Mouse (Mus musculus): ENCODE results near the gene Trappc3l.

Trappc3l gene

DNA sequence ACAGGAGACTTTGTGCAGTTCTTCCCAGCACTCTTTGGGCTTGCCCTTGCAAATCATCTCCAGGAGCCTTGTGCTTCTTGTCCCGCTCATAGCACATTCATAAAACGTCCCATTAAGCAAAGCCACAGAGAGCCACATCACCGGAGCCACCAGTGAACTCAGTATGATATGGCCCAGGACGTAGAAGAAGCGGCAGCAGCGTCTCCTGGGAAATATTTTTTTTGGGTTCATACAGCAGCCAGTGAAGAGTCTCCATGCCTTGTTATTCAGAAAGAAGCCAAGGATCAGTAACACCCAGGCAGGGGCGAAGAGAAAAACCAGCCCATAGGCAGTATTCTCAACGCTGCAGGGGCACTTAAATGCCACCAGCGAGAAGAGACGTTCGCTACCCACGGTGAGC, 58.6 kb downstream of the Trappc3l start:
- DNase-seq = no peak

DNA sequence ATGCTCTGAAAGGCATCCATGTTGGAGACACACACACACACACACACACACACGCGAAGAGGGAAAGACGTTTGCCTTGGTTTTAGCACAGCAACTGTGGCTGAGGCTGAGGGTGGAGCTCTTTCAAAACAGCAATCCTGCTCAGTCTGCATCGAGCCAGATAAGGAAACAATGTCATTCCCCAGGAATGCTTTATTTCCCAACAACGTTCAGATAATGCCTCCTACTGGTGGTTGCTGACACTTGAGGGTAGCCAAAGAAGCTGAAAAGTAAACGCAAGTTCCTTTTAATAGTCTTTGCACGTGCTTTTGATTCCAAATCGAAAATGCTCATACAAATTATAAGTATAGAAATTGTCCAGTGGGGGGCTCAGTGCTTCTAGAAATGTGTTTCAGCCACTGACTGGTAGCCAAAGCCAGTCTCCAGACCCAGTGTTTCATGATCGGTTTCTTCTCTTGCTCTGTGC, 59.1 kb downstream of the Trappc3l start, which contains the start of gene Calhm5:
Gene Calhm5, minus strand, starts transcription at position 102 of the 466 bp plus-strand sequence.
- DNase-seq = peak; percentile 8

DNA sequence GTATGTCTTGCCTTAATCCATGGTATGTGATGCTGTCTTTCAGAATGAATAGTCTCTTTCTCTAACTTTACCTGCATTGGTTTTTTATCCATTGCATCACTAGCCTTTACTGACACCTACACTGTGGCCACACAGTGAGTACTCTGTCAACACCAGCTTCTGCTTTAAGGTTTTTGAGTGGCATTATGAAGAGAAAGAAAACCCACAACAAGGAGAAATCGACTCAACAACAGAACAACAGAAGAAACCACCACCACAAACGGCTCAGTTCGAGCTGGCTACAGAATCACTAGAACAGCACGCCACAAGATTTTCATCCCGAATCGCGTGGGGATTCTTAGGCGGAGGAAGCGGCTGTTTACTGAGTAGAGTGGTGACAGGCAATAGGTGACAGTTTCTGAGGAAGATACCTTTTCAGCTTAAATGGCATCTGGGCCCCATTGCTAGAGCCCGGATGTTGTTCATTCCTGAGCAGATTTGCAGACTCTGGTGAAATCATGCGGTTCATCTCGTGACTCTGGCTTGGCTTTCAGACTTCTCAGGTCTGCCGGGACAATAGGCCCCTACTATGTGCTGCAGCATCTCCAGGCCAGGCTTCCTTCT, 73.6 kb downstream of the Trappc3l start:
- no peak for DNase-seq

DNA sequence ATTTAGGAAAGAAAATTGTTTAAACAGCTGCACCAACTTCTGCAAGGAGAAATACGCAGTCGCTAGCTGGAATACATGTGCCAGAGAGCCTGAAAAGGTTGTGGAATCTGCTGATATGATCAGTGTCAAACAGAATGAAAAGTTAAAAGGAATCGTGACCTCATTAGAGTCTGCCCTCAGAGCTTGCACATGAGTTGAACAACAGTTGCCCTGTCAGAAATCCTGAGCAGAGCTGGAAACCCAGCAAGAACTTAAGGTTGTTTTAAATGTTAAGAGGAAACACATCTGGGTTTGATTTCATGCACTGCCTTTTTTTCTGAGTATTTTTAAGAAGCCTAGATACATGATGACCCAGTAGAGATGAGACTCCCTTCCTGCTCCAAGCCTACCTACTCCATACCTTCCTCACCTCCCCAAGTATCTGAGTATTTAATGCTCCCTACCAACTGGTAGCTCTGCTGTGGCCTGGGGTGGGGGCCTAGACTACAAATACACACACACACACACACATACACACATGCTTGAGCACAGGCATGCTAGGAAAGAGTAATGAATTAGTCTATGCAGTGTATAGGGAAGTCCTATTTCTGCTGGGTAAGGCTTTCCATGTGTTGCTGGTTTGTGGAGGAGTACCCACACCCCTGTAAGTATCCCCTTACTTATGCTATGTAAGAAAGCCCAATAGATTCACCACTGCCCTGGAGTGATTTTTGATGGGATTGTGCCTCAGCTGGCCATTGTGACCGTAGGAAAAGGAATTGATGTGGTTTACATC, 74.8 kb downstream of the Trappc3l start:
- no peak for DNase-seq

DNA sequence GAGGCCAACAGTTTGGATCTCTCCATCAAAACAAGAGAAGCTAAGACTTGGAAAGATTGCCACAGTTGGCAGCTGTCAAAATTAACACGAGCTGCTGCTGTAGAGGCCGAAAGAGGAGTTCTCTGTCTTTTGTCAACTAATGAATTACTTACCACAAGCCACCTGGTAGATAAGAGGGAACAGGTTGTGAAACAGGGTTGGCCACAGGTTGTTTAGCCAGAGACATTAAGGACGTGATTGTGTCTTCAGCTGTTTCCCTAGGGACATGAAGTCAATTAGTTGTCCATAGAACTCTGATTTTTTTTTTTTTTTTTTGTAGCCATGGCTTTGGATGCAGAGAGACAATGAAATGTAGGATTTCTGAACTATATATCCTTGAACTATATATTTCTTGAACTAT, 79.7 kb downstream of the Trappc3l start:
- no peak for DNase-seq

GRCm38 (mm10) chr10:34117770-34118169, 80.4 kb downstream of the Trappc3l start:
- no peak for DNase-seq

GRCm38 (mm10) chr10:34118421-34118820, 81.0 kb downstream of the Trappc3l start:
- no peak for DNase-seq

DNA sequence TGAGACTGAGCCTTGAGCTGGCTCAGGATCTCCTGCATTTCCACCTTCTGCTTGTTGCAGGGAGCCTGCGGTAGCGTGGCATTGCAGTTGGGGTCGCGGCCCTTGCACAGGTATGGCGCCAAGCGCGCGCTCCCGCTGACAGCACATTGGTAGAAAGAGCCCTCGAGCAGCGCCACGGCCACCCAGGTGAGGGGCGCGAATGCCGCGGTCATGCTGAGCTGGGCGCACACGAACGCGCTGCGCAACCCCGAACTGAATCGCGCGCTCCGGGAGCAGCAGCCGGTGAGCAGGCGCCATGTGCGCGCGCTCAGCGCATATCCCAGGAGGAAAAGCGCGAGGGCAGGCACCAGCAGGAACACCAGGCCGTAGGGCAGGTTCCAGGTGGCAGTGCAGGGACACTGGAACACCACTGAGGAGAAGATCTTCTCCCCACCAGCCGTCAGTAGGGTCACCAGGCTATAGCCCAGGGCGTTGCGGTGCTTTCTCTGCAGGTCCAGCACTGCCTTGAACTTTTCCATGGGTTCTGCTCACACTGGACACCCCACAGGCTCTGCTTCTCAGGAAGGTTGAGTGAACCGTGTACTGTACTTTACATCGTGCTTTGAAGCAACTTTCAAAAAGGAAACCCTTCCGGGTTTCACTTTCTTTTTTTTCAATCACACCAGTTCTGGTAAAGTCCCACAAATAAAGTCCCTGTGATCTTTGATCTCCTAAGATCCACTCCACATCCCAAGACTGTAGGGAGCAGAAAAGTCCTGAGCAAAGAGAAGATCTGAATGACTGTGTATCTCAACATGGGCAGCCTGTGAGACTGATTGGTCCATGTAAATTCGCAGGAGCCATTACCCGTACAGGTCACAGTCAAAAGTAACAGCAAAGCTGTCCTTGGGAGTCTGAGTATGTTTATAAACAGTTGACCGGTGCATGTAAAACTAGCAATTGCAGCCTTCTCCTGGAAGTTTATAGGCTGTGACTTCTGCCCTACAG, 90.3 kb downstream of the Trappc3l start, which contains the start of gene Calhm6:
Gene Calhm6, minus strand, starts transcription at position 593 of the 987 bp plus-strand sequence.
- DNase-seq = peak; percentile 24

- DNase-seq = no peak
Observed at GRCm38 (mm10) chr10:34128391-34128790, 91.0 kb downstream of the Trappc3l start.

- DNase-seq = no peak
Observed at GRCm38 (mm10) chr10:34131356-34131755, 94.0 kb downstream of the Trappc3l start.

DNA sequence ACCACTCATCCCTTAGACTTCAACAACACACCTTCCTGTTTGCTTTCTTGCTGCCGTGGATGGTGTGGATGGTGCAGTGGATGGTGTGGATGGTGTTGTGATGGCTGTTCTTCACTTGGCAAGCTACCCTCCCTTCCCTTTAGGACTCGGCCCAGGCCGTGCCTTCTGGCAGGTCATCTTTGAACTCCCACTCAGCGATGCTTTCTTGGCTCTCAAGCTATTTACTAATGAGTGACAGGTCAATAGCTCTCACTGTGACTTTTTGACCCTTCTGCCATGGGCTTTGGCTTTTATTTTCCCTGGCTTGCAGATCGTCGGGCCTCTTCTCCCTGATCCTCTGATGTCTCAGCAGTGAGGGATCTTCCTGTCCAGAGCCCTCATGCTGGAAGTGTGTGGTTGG, 99.0 kb downstream of the Trappc3l start:
- no peak for DNase-seq

GRCm38 (mm10) chr10:34138027-34138426, 100.6 kb downstream of the Trappc3l start:
- DNase-seq = no peak

DNA sequence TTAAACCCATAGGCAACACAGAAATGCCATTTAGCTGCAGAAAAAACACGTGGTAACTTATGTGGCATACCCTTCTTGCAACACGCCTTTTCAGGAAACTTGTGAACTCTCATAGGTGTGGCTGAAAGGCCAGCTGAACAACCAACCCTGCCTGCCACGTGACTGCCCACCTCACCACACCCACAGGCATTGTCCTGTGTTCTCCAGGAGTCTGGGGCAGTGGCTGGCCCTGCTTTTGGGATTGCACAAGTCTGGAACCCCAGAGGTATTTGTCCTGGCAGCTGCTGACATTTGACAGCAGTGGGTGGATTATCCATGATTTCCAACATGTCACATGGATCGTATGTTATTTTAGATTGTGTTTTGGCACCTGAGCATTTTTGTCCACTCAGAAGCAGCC, 102.4 kb downstream of the Trappc3l start:
- no peak for DNase-seq

- DNase-seq = no peak
Observed at GRCm38 (mm10) chr10:34141693-34142092, 104.3 kb downstream of the Trappc3l start.

DNA sequence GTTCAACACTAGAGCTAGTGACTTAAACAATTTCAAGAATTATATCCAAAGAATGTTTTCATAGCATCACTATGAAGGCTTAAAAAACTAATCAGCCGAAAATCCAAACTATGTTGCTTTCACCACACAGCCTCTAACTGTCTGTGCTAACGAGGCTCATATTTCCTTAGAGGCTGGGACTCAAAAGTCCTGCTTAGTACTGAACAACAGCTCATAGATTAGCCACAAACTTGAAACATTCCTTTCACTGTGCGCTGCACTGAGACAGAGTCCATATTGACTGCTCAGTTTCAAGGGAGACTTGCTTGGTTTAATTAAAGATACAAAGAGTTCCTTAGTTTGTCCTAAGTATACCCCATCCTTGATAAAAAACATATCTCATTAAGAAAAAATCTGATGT, 112.4 kb downstream of the Trappc3l start:
- DNase-seq = no peak

DNA sequence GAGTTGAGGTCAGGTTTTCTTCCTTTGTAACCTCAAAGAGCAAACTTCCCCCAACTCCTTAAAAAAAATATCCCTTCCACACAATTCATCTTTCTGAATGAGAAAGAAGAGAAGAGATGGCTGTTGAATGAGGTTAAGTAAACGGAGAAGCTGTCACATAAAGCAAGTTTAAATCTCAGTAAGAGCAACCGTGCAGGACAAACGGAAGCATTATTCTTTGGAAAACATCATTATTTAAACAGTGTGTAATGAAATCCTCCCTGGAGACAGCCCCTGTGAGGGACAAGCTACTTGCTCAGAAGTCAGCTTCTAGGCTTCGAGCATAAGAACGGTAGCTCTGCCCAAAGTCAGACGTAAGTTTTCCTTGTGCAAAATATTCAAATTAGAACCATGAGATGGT, 113.1 kb downstream of the Trappc3l start:
- DNase-seq = no peak

DNA sequence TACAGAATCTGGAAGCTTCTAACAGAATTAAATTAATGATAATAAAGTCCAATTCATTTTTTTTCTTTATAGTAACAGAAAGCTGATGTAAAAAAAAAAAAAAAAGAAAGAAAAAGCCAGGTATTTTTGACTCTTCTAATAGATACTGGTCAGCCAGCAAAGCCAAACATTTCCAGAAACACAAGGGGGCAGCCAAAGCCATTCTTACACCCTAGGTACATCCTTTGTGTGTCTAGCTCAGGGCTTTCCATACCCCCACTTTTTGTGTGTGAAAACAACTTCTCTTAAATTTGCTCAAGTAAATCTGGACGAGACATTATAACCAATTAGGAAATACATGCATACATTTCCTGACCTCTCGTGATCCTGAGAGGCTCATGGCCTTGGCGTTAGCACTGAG, 114.4 kb downstream of the Trappc3l start:
- no peak for DNase-seq

- no peak for DNase-seq
Observed at GRCm38 (mm10) chr10:34155796-34156554, 118.6 kb downstream of the Trappc3l start.
